Mouse (Mus musculus) heart, embryonic 12.5 days (tissue): ENCODE results near the gene Rpn2. TPM values are rescaled to one million over a fixed set of nuclear protein-coding genes. Genes with fewer than 3 reads are reported as not detected.

Source experiments
- polyA plus RNA-seq: library from polyadenylated mRNA; unstranded; fragments of >200 nt; fragmentation: Nextera tagmentation; extraction: Ambion mirVana; gene quantifications from 2 replicates; pipeline ENCODE4 v1.2.1, GENCODE M21; 2016

The Rpn2 gene
- polyA plus RNA-seq, 1 experiment from 2014 or later, result 207 TPM

Other genes starting within 250 kb of the Rpn2 start
- 4.5 and 5.2 TPM in 2 replicates for gene Soga1, start 199.8 kb upstream of the Rpn2 start, polyA plus RNA-seq
- not detected in 2 replicates for gene Tldc2, start 192.0 kb upstream of the Rpn2 start, polyA plus RNA-seq
- gene Samhd1, start 143.8 kb upstream of the Rpn2 start, polyA plus RNA-seq, result 17.2 and 18.0 TPM in 2 replicates
- gene Rbl1, start 74.5 kb upstream of the Rpn2 start, polyA plus RNA-seq, result 20.7 and 21.4 TPM in 2 replicates
- 0.22 and 0.46 TPM in 2 replicates for gene Mroh8, start 532 bp downstream of the Rpn2 start, polyA plus RNA-seq
- gene Ghrh, start 68.5 kb downstream of the Rpn2 start, polyA plus RNA-seq, result not detected in 2 replicates
- gene Manbal, start 88.6 kb downstream of the Rpn2 start, polyA plus RNA-seq, result 53.5 and 56.4 TPM in 2 replicates
- 10.9 and 13.4 TPM in 2 replicates for gene Src, start 139.4 kb downstream of the Rpn2 start, polyA plus RNA-seq